Mouse (Mus musculus) limb, embryonic 15.5 days (tissue): ENCODE measurements around the gene Car15. TPM values are rescaled to one million over a fixed set of nuclear protein-coding genes. Genes with fewer than 3 reads are reported as not detected.

Experiments
- ATAC-seq: fragments of 200-750 bp; cut with Nextera tagmentation; 2 replicates; pipeline ENCODE4 v1.8.0; 2017; ENCODE audit warnings: low read depth, moderate TSS enrichment; ENCODE audit not compliant: insufficient number of reproducible peaks, low FRiP score, low TSS enrichment
- H3K27ac ChIP-seq: fragments of 300-500 bp; sonication (generic); 2 replicates; pipeline ENCODE4 v1.5.1; 2015; ENCODE audit warnings: moderate library complexity, mild to moderate bottlenecking, inconsistent platforms
- H3K27me3 ChIP-seq: fragments of 300-500 bp; sonication (generic); 2 replicates; pipeline ENCODE4 v1.6.1; 2015; ENCODE audit warnings: inconsistent platforms
- H3K36me3 ChIP-seq: fragments of 300-500 bp; sonication (generic); 2 replicates; pipeline ENCODE4 v1.6.1; 2015; ENCODE audit warnings: inconsistent platforms
- H3K4me1 ChIP-seq: fragments of 300-500 bp; sonication (generic); 2 replicates; pipeline ENCODE4 v1.6.1; 2015; ENCODE audit warnings: inconsistent platforms
- H3K4me2 ChIP-seq: fragments of 300-500 bp; sonication (generic); 2 replicates; pipeline ENCODE4 v1.6.1; 2015; ENCODE audit warnings: mild to moderate bottlenecking, inconsistent platforms
- H3K4me3 ChIP-seq: fragments of 300-500 bp; sonication (generic); 2 replicates; pipeline ENCODE4 v1.5.1; 2015; ENCODE audit warnings: mild to moderate bottlenecking, inconsistent platforms
- H3K9ac ChIP-seq: fragments of 300-500 bp; sonication (generic); 2 replicates; pipeline ENCODE4 v1.6.1; 2015; ENCODE audit warnings: inconsistent platforms
- H3K9me3 ChIP-seq: fragments of 300-500 bp; sonication (generic); 2 replicates; pipeline ENCODE4 v1.6.1; 2016; ENCODE audit warnings: inconsistent platforms
- WGBS: fragments of 180-500 bp; shearing (Covaris S2); methylation state at CpG from one replicate; pipeline ENCODE4 v1.1.7; 2015; 5-methylcytosine and 5-hydroxymethylcytosine counted together
- polyA plus RNA-seq: library from polyadenylated mRNA; unstranded; fragments of >200 nt; fragmentation: Nextera tagmentation; extraction: Ambion mirVana; gene quantifications from 2 replicates; pipeline ENCODE4 v1.2.1, GENCODE M21; 2015

Gene Car15
- polyA plus RNA-seq, 1 experiment from 2014 or later, result 3.4 TPM

- Histone ChIP-seq H3K4me2 (peak overlapping the region; percentile 66), H3K36me3 (peaks cover 42% of the 10 kb centered on the region), H3K4me1 (peaks cover 92% of the 10 kb centered on the region), H3K9ac (peak overlapping the region; percentile 45), H3K27me3 (peaks cover 16% of the 10 kb centered on the region), H3K9me3 (no peaks in the 10 kb centered on the region), H3K27ac (peak overlapping the region; percentile 88), H3K4me3 (peak overlapping the region; percentile 39)
- 0 out of 2 replicates have a peak, but pooled peaks have one; percentile 17 for ATAC-seq
- WGBS, result 4% methylated on average over 73 of the region's 73 CpGs
Observed at GRCm38 (mm10) chr16:17807192-17808009, 30.8 kb downstream of the Car15 start.

GRCm38 (mm10) chr16:17806581-17807191 is 31.5 kb downstream of the Car15 start:
- Histone ChIP-seq H3K36me3 (peaks cover 42% of the 10 kb centered on the region), H3K4me2 (peak overlapping the region; percentile 66), H3K9me3 (no peaks in the 10 kb centered on the region), H3K9ac (peak overlapping the region; percentile 45), H3K27ac (peak overlapping the region; percentile 88), H3K4me1 (peaks cover 96% of the 10 kb centered on the region), H3K27me3 (peaks cover 23% of the 10 kb centered on the region), H3K4me3 (peak overlapping the region; percentile 39)
- 7% methylated on average over 50 of the region's 50 CpGs for WGBS
- ATAC-seq, result no peak

- peaks cover 97% of the 10 kb centered on the region for H3K4me1 ChIP-seq
- no peak overlapping the region for H3K9ac ChIP-seq
- H3K4me3 ChIP-seq, result peak overlapping the region; percentile 32
- H3K9me3 ChIP-seq, result no peaks in the 10 kb centered on the region
- peak overlapping the region; percentile 52 for H3K4me2 ChIP-seq
- H3K36me3 ChIP-seq, result peaks cover 42% of the 10 kb centered on the region
- peak overlapping the region; percentile 54 for H3K27ac ChIP-seq
- peaks cover 25% of the 10 kb centered on the region for H3K27me3 ChIP-seq
- 36% methylated on average over 7 of the region's 7 CpGs for WGBS
- no peak for ATAC-seq
Observed at GRCm38 (mm10) chr16:17804982-17805381, 33.2 kb downstream of the Car15 start.

DNA sequence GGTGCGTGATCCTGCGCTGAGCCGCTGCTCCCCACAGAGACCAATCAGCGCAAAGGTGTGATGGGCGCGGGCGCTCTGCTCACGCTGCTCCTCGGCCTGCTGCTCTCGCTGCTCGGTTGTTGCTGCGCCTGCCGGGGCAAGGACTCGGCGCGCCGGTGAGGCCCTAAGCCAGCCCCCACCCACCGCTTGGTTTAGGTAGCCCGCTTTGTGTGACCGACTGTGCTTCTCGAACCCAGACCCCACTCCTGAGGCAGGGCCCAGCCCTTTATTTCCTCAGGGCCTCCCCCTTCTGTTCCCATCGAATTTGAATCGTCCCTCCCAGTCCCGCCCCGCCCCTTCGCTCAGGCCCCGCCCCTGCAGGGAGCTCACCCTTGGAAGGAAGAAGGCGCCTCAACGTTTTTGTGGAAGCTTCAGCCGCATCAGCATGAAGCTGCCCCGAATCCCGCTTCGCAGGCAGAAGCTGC is 33.7 kb downstream of the Car15 start:
- 9% methylated on average over 33 of the region's 33 CpGs for WGBS
- Histone ChIP-seq H3K27ac (peak overlapping the region; percentile 59), H3K4me1 (peaks cover 97% of the 10 kb centered on the region), H3K4me3 (peak overlapping the region; percentile 32), H3K36me3 (peaks cover 42% of the 10 kb centered on the region), H3K4me2 (peak overlapping the region; percentile 52), H3K9ac (0 out of 2 replicates have a peak overlapping the region, but pooled peaks have one; percentile 2), H3K9me3 (no peaks in the 10 kb centered on the region), H3K27me3 (peaks cover 25% of the 10 kb centered on the region)
- no peak for ATAC-seq

GRCm38 (mm10) chr16:17803675-17804448 is 34.3 kb downstream of the Car15 start:
- 34% methylated on average over 33 of the region's 33 CpGs for WGBS
- Histone ChIP-seq H3K27me3 (peaks cover 25% of the 10 kb centered on the region), H3K36me3 (peaks cover 42% of the 10 kb centered on the region)

GRCm38 (mm10) chr16:17802839-17803674 is 35.1 kb downstream of the Car15 start:
- 13% methylated on average over 83 of the region's 83 CpGs for WGBS
- no peak for ATAC-seq
- H3K4me2 ChIP-seq, result peak overlapping the region; percentile 52
- peaks cover 36% of the 10 kb centered on the region for H3K36me3 ChIP-seq
- H3K27me3 ChIP-seq, result peaks cover 25% of the 10 kb centered on the region
- peak overlapping the region; percentile 59; the same call in 1 of the 2 replicates for H3K27ac ChIP-seq
- peaks cover 98% of the 10 kb centered on the region for H3K4me1 ChIP-seq
- no peak overlapping the region for H3K9ac ChIP-seq
- no peaks in the 10 kb centered on the region for H3K9me3 ChIP-seq
- H3K4me3 ChIP-seq, result peak overlapping the region; percentile 32

More at GRCm38 (mm10) chr16:17803675-17804448, 34.3 kb downstream of the Car15 start:
- Histone ChIP-seq H3K4me2 (peak overlapping the region; percentile 52), H3K4me3 (peak overlapping the region; percentile 32), H3K9ac (0 out of 2 replicates have a peak overlapping the region, but pooled peaks have one; percentile 2), H3K9me3 (no peaks in the 10 kb centered on the region), H3K27ac (peak overlapping the region; percentile 59; the same call in 1 of the 2 replicates), H3K4me1 (peaks cover 97% of the 10 kb centered on the region)
- no peak for ATAC-seq

- Histone ChIP-seq H3K9me3 (no peaks in the 10 kb centered on the region), H3K4me3 (peak overlapping the region; percentile 32), H3K27ac (no peak overlapping the region), H3K4me1 (peaks cover 95% of the 10 kb centered on the region), H3K9ac (no peak overlapping the region), H3K36me3 (peaks cover 31% of the 10 kb centered on the region), H3K27me3 (peaks cover 25% of the 10 kb centered on the region), H3K4me2 (peak overlapping the region; percentile 52)
- 18% methylated on average over 18 of the region's 18 CpGs for WGBS
- ATAC-seq, result no peak
Observed at GRCm38 (mm10) chr16:17802456-17802838, 35.7 kb downstream of the Car15 start.

DNA sequence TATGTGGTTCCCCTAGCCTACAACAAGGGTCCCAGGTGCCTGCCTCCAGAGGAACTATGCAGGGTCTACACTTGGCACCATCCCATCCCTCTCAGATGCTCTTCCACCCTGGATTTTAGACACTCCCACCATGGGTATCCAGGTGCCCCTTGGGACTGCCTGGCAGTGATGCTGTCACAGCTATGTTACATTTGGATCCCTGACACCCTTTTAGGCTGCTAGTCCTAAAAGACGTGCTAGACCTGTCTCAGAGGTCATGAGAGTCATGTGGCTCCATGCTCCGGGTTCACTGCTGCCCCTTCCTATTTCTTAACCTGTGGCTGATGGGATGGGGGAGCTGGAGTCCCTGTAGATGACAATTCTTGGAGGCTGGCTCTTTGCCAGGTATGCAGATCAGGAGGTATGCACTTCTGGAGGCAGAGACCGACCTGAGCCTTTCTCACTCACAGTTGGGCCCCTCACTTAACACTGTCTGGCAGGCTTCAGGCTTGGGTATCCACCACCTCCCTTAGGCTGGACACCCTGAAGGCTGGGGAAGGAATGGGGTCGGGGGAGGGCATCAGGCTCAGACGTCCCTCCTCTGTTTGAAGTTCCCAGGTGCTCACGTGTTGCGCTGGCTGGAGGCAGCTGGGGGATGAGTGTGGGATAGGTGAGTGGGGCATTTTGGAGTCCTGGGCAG is 36.2 kb downstream of the Car15 start:
- Histone ChIP-seq H3K4me3 (no peak overlapping the region; the same call in 1 of the 2 replicates), H3K27me3 (peaks cover 25% of the 10 kb centered on the region), H3K4me1 (peaks cover 95% of the 10 kb centered on the region), H3K27ac (no peak overlapping the region), H3K9me3 (no peaks in the 10 kb centered on the region), H3K36me3 (peaks cover 27% of the 10 kb centered on the region), H3K4me2 (peak overlapping the region; percentile 52), H3K9ac (peak overlapping the region; percentile 4; the same call in 1 of the 2 replicates)
- 24% methylated on average over 7 of the region's 7 CpGs for WGBS
- ATAC-seq, result no peak

DNA sequence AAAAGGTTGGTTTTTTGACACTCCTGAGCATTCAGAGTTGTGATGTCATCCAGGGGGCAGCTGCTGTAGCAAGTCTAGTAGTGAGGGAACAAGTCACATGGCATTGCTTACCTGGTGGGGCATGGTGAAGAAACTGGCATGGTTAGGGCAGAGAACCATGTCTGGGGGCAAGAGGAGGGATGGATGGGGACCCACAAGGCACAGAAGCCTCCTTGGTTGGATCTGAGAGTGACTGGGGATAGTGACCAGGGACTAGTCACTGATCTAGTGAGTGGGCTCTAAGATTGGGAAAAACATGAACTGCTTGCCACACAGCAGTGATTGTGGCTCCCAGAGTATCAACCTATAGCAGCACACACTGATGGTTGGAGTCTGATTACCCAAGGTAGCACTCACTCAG is 38.6 kb downstream of the Car15 start:
- ATAC-seq, result no peak
- H3K27me3 ChIP-seq, result peaks cover 25% of the 10 kb centered on the region
- H3K9me3 ChIP-seq, result no peaks in the 10 kb centered on the region
- H3K9ac ChIP-seq, result no peak overlapping the region
- H3K4me2 ChIP-seq, result peak overlapping the region; percentile 62
- H3K4me1 ChIP-seq, result peaks cover 88% of the 10 kb centered on the region
- peaks cover 17% of the 10 kb centered on the region for H3K36me3 ChIP-seq
- H3K4me3 ChIP-seq, result peak overlapping the region; percentile 70
- H3K27ac ChIP-seq, result no peak overlapping the region

GRCm38 (mm10) chr16:17798321-17799180 is 39.6 kb downstream of the Car15 start:
- Histone ChIP-seq H3K4me3 (peak overlapping the region; percentile 70), H3K4me2 (peak overlapping the region; percentile 62), H3K27me3 (peaks cover 21% of the 10 kb centered on the region), H3K9ac (peak overlapping the region; percentile 92), H3K27ac (peak overlapping the region; percentile 98), H3K4me1 (peaks cover 78% of the 10 kb centered on the region), H3K36me3 (peaks cover 11% of the 10 kb centered on the region), H3K9me3 (no peaks in the 10 kb centered on the region)
- ATAC-seq, result peak; percentile 58
- 2% methylated on average over 41 of the region's 45 CpGs for WGBS
